Mouse (Mus musculus): ENCODE measurements at regions not wholly inside any gene's neighbourhood (a gene's known extent, or its start where the extent isn't known, plus 50 kb on each side); places are given as distances from the start of the nearest gene placed in this dataset.
A peak's percentile ranks its signal among the peaks of the same experiment; 100 is the strongest.

- DNase-seq (ENCODE audit: extremely low spot score in 1 of 2, low spot score in 2 of 2): peak; percentile 41 to 59
- intact Hi-C loops (cut with DNase I): loop anchor here (5.0 kb wide), 1 partner anchor 52 kb away; no protein-coding TSS in a partner anchor
- no peak; the same call in 1 of the 2 replicates for TF ChIP-seq CTCF (IDR thresholded peaks at IDR 0.05)
- Histone ChIP-seq H3K27ac (peak overlapping the region; percentile 91), H3K4me3 (no peak overlapping the region)
Observed at GRCm38 (mm10) chr17:83954291-83955057, 106.7 kb upstream of the Haao start.

GRCm38 (mm10) chr17:83953656-83954055 lies 105.9 kb upstream of the Haao start:
- intact Hi-C loops (cut with DNase I): no loop called here
- Histone ChIP-seq H3K27ac (peak overlapping the region; percentile 91), H3K4me3 (no peak overlapping the region)
- no peak for TF ChIP-seq CTCF (IDR thresholded peaks at IDR 0.05)
- no peak for DNase-seq (ENCODE audit: extremely low spot score in 1 of 2, low spot score in 2 of 2)

GRCm38 (mm10) chr17:83946718-83947117 lies 99.0 kb upstream of the Haao start:
- intact Hi-C loops (cut with DNase I): no loop called here
- TF ChIP-seq CTCF (IDR thresholded peaks at IDR 0.05): no peak

GRCm38 (mm10) chr17:83939344-83939743 lies 91.6 kb upstream of the Haao start:
- TF ChIP-seq CTCF (IDR thresholded peaks at IDR 0.05): no peak
- no peak for DNase-seq (ENCODE audit: extremely low spot score in 1 of 2, low spot score in 2 of 2)
- intact Hi-C loops (cut with DNase I): no loop called here

More at GRCm38 (mm10) chr17:83946718-83947117, 99.0 kb upstream of the Haao start:
- no peak overlapping the region for H3K27ac ChIP-seq
- no peak for DNase-seq (ENCODE audit: extremely low spot score in 1 of 2, low spot score in 2 of 2)
- H3K4me3 ChIP-seq: no peak overlapping the region

GRCm38 (mm10) chr17:83938671-83939244 lies 91.0 kb upstream of the Haao start:
- TF ChIP-seq CTCF (IDR thresholded peaks at IDR 0.05): no peak
- no peak overlapping the region for H3K4me3 ChIP-seq
- DNase-seq (ENCODE audit: extremely low spot score in 1 of 2, low spot score in 2 of 2): peak; percentile 55 to 63
- peak overlapping the region; percentile 28; the same call in 1 of the 2 replicates for H3K27ac ChIP-seq
- intact Hi-C loops (cut with DNase I): no loop called here

More at GRCm38 (mm10) chr17:83939344-83939743, 91.6 kb upstream of the Haao start:
- no peak overlapping the region for H3K4me3 ChIP-seq
- peak overlapping the region; percentile 28; the same call in 1 of the 2 replicates for H3K27ac ChIP-seq

- peak; percentile 32 to 47 for DNase-seq (ENCODE audit: extremely low spot score in 1 of 2, low spot score in 2 of 2)
- intact Hi-C loops (cut with DNase I): no loop called here
- Histone ChIP-seq H3K4me3 (no peak overlapping the region), H3K27ac (no peak overlapping the region)
- TF ChIP-seq CTCF (IDR thresholded peaks at IDR 0.05): no peak
Observed at GRCm38 (mm10) chr17:83937576-83937975, 89.8 kb upstream of the Haao start.

- no peak overlapping the region for H3K27ac ChIP-seq
- no peak for DNase-seq (ENCODE audit: extremely low spot score in 1 of 2, low spot score in 2 of 2)
- no peak for TF ChIP-seq CTCF (IDR thresholded peaks at IDR 0.05)
- H3K4me3 ChIP-seq: no peak overlapping the region
- intact Hi-C loops (cut with DNase I): no loop called here
Observed at GRCm38 (mm10) chr17:83936677-83937076, 88.9 kb upstream of the Haao start.

- no peak for DNase-seq (ENCODE audit: extremely low spot score in 1 of 2, low spot score in 2 of 2)
- no peak for TF ChIP-seq CTCF (IDR thresholded peaks at IDR 0.05)
Observed at GRCm38 (mm10) chr17:83935969-83936368, 88.2 kb upstream of the Haao start.

GRCm38 (mm10) chr17:83935232-83935631 lies 87.5 kb upstream of the Haao start:
- no peak overlapping the region for H3K4me3 ChIP-seq
- TF ChIP-seq CTCF (IDR thresholded peaks at IDR 0.05): no peak
- no peak for DNase-seq (ENCODE audit: extremely low spot score in 1 of 2, low spot score in 2 of 2)
- H3K27ac ChIP-seq: no peak overlapping the region
- intact Hi-C loops (cut with DNase I): no loop called here

More at GRCm38 (mm10) chr17:83935969-83936368, 88.2 kb upstream of the Haao start:
- intact Hi-C loops (cut with DNase I): no loop called here
- H3K27ac ChIP-seq: no peak overlapping the region
- H3K4me3 ChIP-seq: no peak overlapping the region

GRCm38 (mm10) chr17:83933743-83934142 lies 86.0 kb upstream of the Haao start:
- no peak for DNase-seq (ENCODE audit: extremely low spot score in 1 of 2, low spot score in 2 of 2)
- intact Hi-C loops (cut with DNase I): no loop called here

GRCm38 (mm10) chr17:83930401-83930800 lies 82.6 kb upstream of the Haao start:
- intact Hi-C loops (cut with DNase I): no loop called here
- Histone ChIP-seq H3K4me3 (no peak overlapping the region), H3K27ac (no peak overlapping the region)
- TF ChIP-seq CTCF (IDR thresholded peaks at IDR 0.05): no peak
- no peak for DNase-seq (ENCODE audit: extremely low spot score in 1 of 2, low spot score in 2 of 2)

More at GRCm38 (mm10) chr17:83933743-83934142, 86.0 kb upstream of the Haao start:
- TF ChIP-seq CTCF (IDR thresholded peaks at IDR 0.05): peak; percentile 8; the same call in 1 of the 2 replicates
- H3K27ac ChIP-seq: no peak overlapping the region
- no peak overlapping the region for H3K4me3 ChIP-seq

- TF ChIP-seq CTCF (IDR thresholded peaks at IDR 0.05): no peak
- Histone ChIP-seq H3K27ac (no peak overlapping the region), H3K4me3 (no peak overlapping the region)
- intact Hi-C loops (cut with DNase I): no loop called here
- no peak for DNase-seq (ENCODE audit: extremely low spot score in 1 of 2, low spot score in 2 of 2)
Observed at GRCm38 (mm10) chr17:83927749-83928387, 80.1 kb upstream of the Haao start.

All from left cerebral cortex, adult 2 months (tissue).